Mouse (Mus musculus) MN1 (cell line): ENCODE results near the gene Apeh.

Experiments
- DNase-seq: peaks from one replicate; pipeline ENCODE4 v3.0.0-alpha.2; 2016; ENCODE audit warnings: low spot score

The Apeh gene

DNA sequence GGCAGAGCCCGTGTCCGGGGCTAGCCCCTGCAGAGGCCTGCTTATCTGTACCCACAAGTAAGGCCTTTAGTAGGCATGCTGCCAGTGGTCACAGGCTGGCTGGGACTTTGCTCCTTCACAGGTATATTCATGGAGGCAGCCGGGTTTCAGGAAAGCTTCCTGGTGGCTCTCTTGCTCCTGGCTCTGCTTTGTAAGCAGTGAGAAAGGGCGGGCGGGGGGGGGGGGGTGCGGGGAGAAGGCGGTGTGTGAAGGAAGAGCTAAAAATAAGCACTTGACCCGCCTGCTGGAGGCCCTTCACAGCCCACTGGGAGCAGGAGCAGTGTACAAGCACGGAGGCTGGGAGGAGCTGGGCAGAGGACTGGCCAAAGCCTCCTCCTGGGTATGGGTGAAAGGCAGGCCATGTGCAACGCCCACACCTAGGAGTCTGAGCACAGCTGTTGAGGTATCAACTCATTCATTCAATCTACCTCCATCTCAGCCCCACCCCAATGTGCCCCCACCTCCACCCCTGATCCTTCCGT is 25.5 kb upstream of the Apeh start:
- DNase-seq: peak; percentile 80

DNA sequence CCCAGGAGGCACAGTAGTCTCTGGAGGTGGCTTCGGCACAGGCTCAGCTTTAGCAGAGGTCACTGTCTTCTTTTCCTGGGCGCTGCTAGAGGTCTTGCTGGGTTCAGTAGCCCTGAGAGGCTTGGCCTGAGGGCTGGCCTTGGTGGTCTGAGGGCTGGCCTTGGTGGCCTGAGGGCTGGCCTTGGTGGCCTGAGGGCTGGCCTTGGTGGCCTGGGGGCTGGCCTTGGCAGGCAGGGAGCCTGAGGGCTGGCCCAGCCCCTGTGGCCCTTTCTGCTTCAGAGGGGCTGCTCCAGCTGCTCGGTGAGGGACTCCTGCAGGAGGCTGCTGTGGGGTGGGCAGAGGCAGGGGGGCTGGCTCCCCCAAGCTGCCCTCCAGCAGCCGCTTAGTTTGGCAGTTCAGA is 22.7 kb upstream of the Apeh start:
- no peak for DNase-seq

DNA sequence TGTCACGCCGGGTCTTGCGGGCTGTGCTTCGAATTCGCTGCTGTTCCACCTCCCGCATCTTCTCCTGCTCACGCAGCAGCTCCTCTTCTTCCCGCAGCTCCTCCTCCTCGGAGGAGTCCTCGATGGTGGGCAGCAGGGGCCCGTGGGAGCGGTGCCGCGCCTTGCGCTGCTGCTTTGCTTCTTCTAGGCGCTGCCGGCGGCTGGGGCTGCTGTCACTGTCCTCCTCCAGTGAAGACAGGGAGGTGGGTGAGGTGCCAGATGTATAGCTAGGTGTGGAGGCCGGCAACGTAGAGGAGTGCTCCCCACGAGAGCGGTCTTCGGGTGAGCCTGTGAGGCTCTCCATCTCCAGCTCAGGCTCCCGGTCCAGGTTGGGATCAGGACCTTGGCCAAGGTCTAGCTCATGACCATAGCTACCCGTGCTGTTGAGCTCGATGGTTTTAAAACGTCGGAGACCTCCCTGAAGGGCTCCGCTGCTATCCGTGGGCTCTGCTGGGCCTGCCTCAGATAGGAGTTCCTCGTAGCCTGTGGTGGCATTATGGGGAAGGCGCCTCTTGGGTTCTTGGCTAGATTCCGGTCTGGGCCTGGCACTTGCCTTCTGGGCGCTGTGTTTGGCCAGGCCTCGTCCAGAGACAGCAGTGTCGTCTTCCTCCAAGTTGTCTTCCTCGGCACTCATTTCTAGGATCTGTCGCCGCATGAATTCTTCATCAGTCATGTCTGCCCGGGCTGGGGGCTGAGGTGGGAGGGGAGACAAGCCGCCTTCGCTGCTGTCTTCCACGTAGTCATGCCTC is 21.1 kb upstream of the Apeh start:
- no peak for DNase-seq

DNA sequence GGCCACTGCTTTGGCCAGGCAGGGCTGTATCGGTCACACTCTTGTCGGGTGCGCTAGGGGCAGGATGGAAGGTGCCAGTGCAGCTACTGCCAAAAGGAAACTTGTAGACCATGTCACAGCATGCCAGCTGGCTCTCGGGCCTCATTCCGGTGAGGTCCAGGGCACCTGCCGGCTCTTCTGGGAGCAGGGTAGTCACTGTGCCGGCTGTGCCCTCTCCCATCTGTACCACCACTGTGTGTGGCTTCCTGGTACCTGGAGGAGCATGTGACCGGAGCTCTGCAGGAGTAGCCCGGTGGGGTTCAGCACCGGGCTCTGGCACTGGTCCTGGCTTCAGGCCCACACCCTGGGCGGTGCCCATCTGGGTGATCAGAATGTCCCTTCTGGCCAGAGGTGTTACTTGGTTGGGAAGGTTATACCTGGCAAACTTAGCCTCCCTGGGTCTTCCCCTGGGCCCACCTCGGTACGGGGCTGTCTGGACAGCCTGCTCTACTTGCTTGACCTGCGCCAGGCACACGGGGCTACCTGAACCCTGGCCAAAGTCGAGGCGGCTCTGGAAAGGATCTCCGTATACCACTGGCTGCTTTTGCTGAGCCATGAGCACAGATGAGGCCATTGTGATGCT is 18.4 kb upstream of the Apeh start:
- no peak for DNase-seq

DNA sequence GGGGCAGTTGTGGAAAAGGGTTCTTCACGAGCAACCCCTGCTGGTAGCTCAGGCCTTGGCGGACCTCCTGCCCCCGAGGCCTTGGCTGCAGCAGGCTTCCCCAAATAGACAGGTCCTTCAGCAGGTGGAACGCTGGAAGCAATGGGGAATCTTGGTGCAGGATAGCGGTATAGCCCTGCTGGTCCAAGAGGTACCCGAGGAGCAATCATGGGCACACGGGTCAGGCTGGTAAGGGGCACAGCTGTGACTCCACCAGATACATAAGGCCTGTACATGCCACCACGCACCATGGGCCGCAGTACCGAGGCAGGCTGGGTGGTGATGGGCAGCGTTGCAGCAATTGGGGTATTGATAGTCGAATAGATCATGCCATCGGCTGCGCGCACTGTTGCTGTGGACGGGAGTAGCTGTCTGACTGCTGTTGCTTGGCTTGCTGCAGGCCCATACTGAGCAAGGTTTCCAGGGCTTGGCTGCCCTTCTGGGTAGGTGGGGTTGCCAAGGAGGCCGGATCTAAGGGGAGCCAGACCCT is 17.3 kb upstream of the Apeh start:
- no peak for DNase-seq

GRCm38 (mm10) chr9:108111101-108111592 is 16.7 kb upstream of the Apeh start:
- no peak for DNase-seq

DNA sequence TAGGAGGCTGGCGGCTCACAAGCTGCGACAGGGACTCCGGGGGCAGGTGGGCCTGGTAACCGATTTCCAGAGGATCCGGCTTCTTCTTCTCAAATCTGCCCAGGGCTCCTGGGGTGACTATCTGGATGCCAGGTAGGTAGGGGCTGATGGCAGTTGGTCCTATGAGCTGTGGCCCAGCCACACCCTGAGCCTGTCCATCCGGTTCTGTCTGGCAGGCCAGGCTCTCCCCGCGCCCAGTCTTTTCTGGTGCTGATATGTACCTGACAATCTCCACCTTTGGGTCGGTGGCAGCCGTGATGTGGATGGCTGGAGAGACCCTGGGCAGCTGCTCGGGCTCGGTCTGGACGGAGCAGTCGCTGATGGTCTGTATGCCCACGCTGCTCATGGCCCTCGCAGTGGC is 15.8 kb upstream of the Apeh start:
- no peak for DNase-seq

DNA sequence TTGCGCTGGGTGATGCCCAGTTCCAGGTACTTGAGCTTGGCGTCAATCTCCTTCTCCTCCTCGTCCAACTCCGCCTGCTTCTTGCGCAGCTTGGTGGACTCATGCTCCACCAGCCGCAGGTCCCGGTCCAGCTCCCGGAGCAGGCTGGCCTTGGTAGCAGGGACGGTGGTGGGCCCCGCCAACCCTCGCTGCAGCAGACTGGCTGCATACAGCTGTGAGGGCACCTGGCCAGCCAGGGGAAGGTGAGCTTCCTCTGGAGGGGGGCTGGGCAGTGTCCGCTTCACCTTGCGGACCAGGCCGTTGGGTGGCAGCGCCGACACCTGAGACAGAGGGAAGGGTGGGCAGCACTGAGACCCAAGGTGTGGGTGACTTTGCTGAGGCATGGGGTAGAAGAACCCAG is 13.5 kb upstream of the Apeh start:
- no peak for DNase-seq

GRCm38 (mm10) chr9:108106090-108106489 is 11.7 kb upstream of the Apeh start:
- no peak for DNase-seq

DNA sequence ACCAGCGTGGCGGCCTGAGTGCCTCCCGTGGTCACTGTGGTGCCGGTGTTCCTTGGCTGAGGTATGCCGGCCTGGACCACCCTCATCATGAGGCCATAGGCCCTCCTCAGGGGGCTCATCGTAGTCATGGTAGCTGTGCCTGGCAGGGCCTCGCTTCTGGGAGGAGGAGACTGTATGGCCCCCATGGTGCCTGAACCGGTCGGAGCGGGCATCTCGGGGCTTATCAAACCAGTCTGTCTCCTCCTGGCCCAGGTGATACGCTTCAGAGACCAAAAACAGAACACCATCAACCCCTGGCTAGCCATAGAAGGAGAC is 11.1 kb upstream of the Apeh start:
- no peak for DNase-seq

DNA sequence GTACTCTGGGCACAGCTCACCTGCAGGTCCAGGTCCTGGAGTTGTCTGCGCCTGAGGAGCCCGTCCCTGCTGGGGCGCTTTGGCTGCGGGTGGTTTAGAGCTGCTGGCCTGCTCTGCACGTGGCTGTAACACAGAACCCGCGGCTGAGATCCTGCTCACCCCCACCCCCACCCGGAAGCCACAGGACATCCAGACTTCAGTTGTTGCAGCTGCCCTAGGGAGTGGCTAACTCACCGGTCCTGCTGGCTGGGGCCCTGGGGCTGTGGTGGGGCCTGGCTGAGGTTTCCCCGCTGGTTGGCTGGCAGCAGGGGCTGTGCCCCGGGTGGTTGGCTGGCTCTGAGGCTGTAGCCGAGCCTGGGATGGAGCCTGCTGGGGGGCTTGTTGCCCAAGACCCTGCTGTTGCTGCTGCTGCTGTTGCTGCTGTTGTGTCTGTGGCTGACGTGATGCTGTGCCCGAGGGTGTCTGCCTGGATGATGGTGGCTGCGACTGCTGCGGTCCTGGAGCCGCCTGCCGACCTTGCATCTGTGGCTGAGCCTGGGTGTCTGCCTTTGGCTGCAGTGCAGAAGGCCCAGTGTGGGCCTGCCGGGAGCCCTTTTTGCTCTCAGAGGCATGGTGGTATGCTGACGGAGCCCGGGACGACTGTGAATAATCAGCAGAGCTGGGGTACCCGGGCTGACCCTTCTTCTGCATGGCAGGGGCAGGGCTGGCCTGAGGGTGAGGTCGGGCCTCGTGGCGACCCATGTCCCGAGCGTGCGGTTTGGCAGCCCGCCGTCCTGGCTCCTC is 10.6 kb upstream of the Apeh start:
- no peak for DNase-seq

DNA sequence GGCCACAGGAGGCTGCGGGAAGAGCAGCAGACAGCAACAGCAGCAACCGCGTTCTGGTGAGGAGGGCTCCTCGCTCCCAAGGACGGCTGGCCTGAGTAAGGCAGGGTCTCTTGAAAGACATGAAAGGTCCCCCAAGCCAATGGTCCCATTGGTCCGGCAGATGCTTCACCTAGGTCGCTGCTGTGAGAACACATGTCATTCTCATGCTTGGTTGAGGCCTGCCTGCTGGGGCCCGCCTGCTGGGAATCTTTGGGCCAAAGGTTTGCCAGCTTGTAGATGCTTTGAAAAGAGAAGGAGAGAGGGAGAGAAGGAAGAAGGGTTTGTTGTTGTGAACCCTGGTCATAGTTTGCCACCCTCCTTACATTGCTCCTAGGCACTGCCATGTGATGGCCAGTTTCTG is 5.2 kb upstream of the Apeh start:
- no peak for DNase-seq

- no peak for DNase-seq
Observed at GRCm38 (mm10) chr9:108095949-108096712, 1.7 kb upstream of the Apeh start.

DNA sequence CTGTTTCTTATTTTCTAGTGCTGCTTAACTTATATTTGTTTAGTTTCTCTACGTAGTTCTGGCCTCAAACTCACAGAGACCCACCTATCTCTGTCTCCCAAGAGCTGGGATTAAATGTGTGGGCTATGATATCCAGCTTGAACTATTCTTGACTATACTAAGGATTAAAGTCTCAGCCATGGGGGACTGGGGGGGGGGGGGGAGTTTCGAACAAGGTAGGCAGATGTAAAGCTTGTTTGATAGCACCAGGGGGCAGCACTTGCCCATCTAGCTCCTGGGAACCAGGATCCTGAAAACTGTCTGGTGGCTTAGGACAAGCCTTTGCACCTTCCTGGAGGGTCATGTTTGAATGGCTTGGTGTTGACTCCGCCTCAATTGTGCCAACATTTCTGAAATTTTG is 1.1 kb upstream of the Apeh start:
- DNase-seq: peak; percentile 75

DNA sequence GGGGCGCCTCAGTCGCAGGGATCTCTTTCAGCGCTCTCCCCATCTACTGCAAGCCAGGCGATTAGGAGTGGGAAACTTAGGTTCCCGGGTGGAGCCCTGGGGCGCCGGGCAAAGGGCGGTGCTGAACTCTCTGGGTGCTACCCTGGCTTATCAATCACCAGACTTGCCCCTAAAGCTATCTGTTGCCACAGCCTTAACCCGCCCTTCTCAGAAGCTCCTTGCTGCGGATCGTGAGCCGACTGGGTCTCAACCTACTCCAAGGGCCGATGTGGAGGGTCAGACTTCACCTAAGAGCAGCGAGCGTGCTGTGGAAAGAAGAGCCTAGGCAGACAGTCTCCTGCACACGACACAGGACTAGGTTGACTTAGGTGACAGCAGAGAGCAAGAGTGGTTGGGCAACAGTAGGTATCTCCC is 599 bp upstream of the Apeh start:
- no peak for DNase-seq

DNA sequence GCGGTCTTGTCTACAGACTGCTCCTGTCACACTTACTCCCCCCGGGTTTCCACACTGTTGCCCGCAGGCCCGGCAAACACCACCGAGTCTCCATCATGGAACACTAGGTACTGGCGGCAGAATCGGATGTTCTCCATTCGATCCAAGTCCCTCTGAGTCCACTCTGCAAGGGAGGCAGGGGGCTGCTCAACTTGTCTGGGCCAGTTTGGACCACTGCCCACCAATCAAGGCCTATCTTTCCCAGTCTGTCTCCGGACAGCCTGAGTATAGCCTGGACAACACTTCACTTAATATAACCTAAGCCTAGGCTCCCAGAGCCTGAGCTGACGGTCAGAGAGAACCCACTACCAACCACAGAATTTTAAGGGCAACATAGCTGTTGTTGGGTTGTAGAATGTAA is 820 bp downstream of the Apeh start:
- DNase-seq: no peak

DNA sequence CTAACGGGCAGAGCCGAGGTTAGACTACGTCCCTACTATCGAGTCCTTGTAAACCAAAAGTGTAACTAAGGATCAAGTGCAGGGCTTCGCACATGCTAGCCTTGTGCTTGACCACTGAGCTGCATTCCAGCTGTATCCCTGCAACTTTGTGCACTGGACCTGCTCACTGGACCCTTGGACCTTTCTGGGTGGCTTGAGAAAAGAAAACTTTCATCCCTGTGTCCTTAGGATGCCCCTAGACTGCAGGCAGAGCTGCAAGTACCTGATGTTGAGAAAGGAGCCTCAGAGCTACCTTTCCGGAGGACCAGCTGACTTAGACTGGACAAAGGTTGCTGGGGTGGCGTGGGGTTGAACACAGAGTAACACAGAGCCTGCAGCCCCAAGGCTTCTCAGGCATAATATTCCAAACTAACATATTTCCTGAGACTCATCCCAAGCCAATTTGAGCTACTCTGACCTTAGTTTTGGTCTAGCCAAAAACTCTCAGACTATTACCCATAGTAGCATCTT is 3.7 kb downstream of the Apeh start:
- no peak for DNase-seq

- no peak for DNase-seq
Observed at GRCm38 (mm10) chr9:108085261-108085660, 9.1 kb downstream of the Apeh start.

- DNase-seq: no peak
Observed at GRCm38 (mm10) chr9:108083561-108083960, 10.8 kb downstream of the Apeh start.

DNA sequence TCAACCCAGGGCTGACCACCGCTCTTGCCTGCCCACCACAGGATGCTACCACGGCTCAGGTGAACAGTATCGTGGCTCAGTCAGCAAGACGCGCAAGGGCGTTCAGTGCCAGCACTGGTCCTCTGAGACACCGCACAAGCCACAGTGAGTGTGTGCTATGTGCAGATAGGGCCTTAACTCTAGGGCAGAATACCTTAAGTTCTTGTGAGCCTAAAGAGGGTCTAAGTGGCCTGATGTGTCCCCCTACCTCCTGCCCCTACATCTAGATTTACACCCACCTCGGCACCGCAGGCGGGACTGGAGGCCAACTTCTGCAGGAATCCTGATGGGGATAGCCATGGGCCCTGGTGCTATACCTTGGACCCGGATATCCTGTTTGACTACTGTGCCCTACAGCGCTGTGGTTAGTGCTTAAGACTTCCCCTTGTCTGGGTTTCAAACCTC is 11.4 kb downstream of the Apeh start, which contains the start of gene Rnf123:
Rnf123 (minus strand) TSS at position 359 of the 444 bp plus-strand sequence.
- no peak for DNase-seq

DNA sequence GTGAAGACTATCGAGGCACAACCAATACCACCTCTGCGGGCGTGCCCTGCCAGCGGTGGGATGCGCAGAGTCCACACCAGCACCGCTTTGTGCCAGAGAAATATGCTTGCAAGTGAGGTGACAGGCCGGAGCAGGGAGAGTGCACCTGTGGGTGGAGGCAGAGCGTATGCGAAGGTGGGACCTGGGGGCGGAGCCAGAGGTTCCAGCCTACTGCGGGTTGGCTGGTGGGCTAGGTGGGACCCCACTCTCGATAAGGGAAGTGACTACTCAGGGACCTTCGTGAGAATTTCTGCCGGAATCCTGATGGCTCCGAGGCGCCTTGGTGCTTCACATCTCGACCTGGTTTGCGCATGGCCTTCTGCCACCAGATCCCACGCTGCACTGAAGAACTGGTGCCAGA is 11.9 kb downstream of the Apeh start:
- no peak for DNase-seq
